ENCODE assay signal across 33 mouse cellular contexts in genomic region chr7:67763625-67764024, GRCm38 (mm10). TPM values are rescaled to one million over a fixed set of nuclear protein-coding genes. Genes with fewer than 3 reads are reported as not detected.
"Had no signal": no experiment of that assay in that cellular context is flagged by ENCODE, and none has a peak within 500 bp of the region (broad histone marks: within the 10 kb centered on the region; RNA-seq: fewer than 3 reads in every experiment).

No protein-coding gene starts in this region.

- ATAC-seq: liver, embryonic 12.5 days; liver, postnatal 0 days; lung, postnatal 0 days; midbrain, embryonic 13.5 days; midbrain, embryonic 15.5 days; midbrain, embryonic 16.5 days had no signal

- H3K4me3 ChIP-seq: limb, embryonic 10.5 days; limb, embryonic 12.5 days; limb, embryonic 13.5 days; limb, embryonic 15.5 days; liver, embryonic 12.5 days; liver, embryonic 13.5 days; liver, embryonic 15.5 days; lung, embryonic 15.5 days; megakaryocyte, embryonic 14.5 days; midbrain, embryonic 10.5 days; midbrain, embryonic 12.5 days; midbrain, embryonic 13.5 days; midbrain, embryonic 15.5 days; myocyte had no signal

- H3K27ac ChIP-seq: limb, embryonic 10.5 days; limb, embryonic 12.5 days; limb, embryonic 13.5 days; limb, embryonic 15.5 days; liver, embryonic 12.5 days; liver, embryonic 13.5 days; liver, embryonic 14.5 days; liver, embryonic 15.5 days; lung, embryonic 15.5 days; macrophage; midbrain, embryonic 10.5 days; midbrain, embryonic 12.5 days; midbrain, embryonic 13.5 days; midbrain, embryonic 15.5 days had no signal

- H3K9ac ChIP-seq: limb, embryonic 12.5 days; limb, embryonic 13.5 days; limb, embryonic 15.5 days; liver, embryonic 12.5 days; liver, embryonic 13.5 days; liver, embryonic 14.5 days; liver, embryonic 15.5 days; liver, postnatal 0 days; lung, embryonic 14.5 days; lung, embryonic 15.5 days; midbrain, embryonic 12.5 days; midbrain, embryonic 13.5 days; midbrain, embryonic 15.5 days had no signal

- H3K36me3 ChIP-seq: limb, embryonic 10.5 days; limb, embryonic 12.5 days; limb, embryonic 13.5 days; limb, embryonic 15.5 days; liver, embryonic 12.5 days; liver, embryonic 13.5 days; liver, embryonic 15.5 days; lung, embryonic 15.5 days; midbrain, embryonic 10.5 days; midbrain, embryonic 12.5 days; midbrain, embryonic 13.5 days; midbrain, embryonic 15.5 days had no signal

- H3K4me2 ChIP-seq: limb, embryonic 12.5 days; limb, embryonic 13.5 days; limb, embryonic 15.5 days; liver, embryonic 11.5 days; liver, embryonic 12.5 days; liver, embryonic 13.5 days; liver, embryonic 15.5 days; lung, embryonic 14.5 days; lung, embryonic 15.5 days; midbrain, embryonic 11.5 days; midbrain, embryonic 12.5 days; midbrain, embryonic 13.5 days; midbrain, embryonic 15.5 days had no signal

- DNase-seq: left cerebral cortex, postnatal 4 days; liver; liver, embryonic 13.5 days; liver, postnatal 0 days; lung, adult 18-20 months; lung, adult 2 months; lung, embryonic 14.5 days; lung, postnatal 10 days; lung, postnatal 14 days; lung, postnatal 36 days; lung, postnatal 4 days; midbrain, embryonic 14.5 days had no signal

- H3K9me3 ChIP-seq: limb, embryonic 10.5 days; limb, embryonic 12.5 days; limb, embryonic 13.5 days; limb, embryonic 15.5 days; liver, embryonic 12.5 days; liver, embryonic 13.5 days; liver, embryonic 15.5 days; lung, embryonic 15.5 days; megakaryocyte, embryonic 14.5 days; midbrain, embryonic 10.5 days; midbrain, embryonic 12.5 days; midbrain, embryonic 13.5 days; midbrain, embryonic 15.5 days had no signal

RNA-seq across cellular contexts. Expression of gene Synm, which starts 4.1 kb away (rescaled TPM):
- total RNA-seq: megakaryocyte progenitor cell, adult 5-6 weeks; monocyte, adult 5-6 weeks had no signal
- polyA plus RNA-seq: macrophage had no signal
